Mouse (Mus musculus): ENCODE results near the gene Dbr1.

- TF ChIP-seq POLR2A (IDR thresholded peaks at IDR 0.05; ENCODE audit: low read depth, low read length) (no peak), CTCF (IDR thresholded peaks at IDR 0.05; ENCODE audit: extremely low read depth, insufficient read depth, insufficient read length, insufficient replicate concordance) (no peak)
Observed at GRCm38 (mm10) chr9:99624117-99624516, 48.5 kb downstream of the Dbr1 start.
